Mouse (Mus musculus): ENCODE measurements around the gene Psme2b.
"Not testable (repeated sequence)": the region's sequence is repeated elsewhere in the genome, so short reads cannot be mapped to it uniquely, and the experiment has no call there.

The Psme2b gene

GRCm38 (mm10) chr11:48946090-48946489 is at the start of gene Psme2b:
Gene Psme2b (minus strand): TSS chr11:48946190.
- H3K4me1 ChIP-seq (replicated peaks; ENCODE audit: low read depth, low read length); H3K4me3 ChIP-seq (replicated peaks; ENCODE audit: low read length); H3K9me3 ChIP-seq (ENCODE audit: low read length); H3K36me3 ChIP-seq (ENCODE audit: insufficient read depth, low read length); H3K27me3 ChIP-seq (ENCODE audit: insufficient read depth, low read length): not testable (repeated sequence)

- not testable (repeated sequence) for H3K4me3 ChIP-seq (replicated peaks; ENCODE audit: low read length); H3K27me3 ChIP-seq (ENCODE audit: insufficient read depth, low read length); H3K9me3 ChIP-seq (ENCODE audit: low read length); H3K36me3 ChIP-seq (ENCODE audit: insufficient read depth, low read length)
- peaks cover 23% of the 10 kb centered on the region for H3K4me1 ChIP-seq (replicated peaks; ENCODE audit: low read depth, low read length)
Observed at GRCm38 (mm10) chr11:48994018-48994417, 48.0 kb upstream of the Psme2b start, which contains the start of gene Tgtp1. Gene Tgtp1 (minus strand): TSS chr11:48994172.

- H3K4me1 ChIP-seq (replicated peaks; ENCODE audit: low read depth, low read length), result peaks cover 23% of the 10 kb centered on the region
- H3K4me3 ChIP-seq (replicated peaks; ENCODE audit: low read length); H3K36me3 ChIP-seq (ENCODE audit: insufficient read depth, low read length); H3K27me3 ChIP-seq (ENCODE audit: insufficient read depth, low read length); H3K9me3 ChIP-seq (ENCODE audit: low read length): not testable (repeated sequence)
Observed at GRCm38 (mm10) chr11:48993296-48993695, 47.3 kb upstream of the Psme2b start.

GRCm38 (mm10) chr11:48991740-48992520 is 45.9 kb upstream of the Psme2b start, which contains the start of gene Gm12185:
Gene Gm12185 (minus strand): TSS chr11:48992226.
- not testable (repeated sequence) for H3K9me3 ChIP-seq (ENCODE audit: low read length); H3K27me3 ChIP-seq (ENCODE audit: insufficient read depth, low read length); H3K36me3 ChIP-seq (ENCODE audit: insufficient read depth, low read length); H3K4me3 ChIP-seq (replicated peaks; ENCODE audit: low read length)
- peaks cover 23% of the 10 kb centered on the region for H3K4me1 ChIP-seq (replicated peaks; ENCODE audit: low read depth, low read length)

- H3K4me1 ChIP-seq (replicated peaks; ENCODE audit: low read depth, low read length), result peaks cover 23% of the 10 kb centered on the region
- H3K4me3 ChIP-seq (replicated peaks; ENCODE audit: low read length); H3K9me3 ChIP-seq (ENCODE audit: low read length); H3K27me3 ChIP-seq (ENCODE audit: insufficient read depth, low read length); H3K36me3 ChIP-seq (ENCODE audit: insufficient read depth, low read length): not testable (repeated sequence)
Observed at GRCm38 (mm10) chr11:48989981-48990380, 44.0 kb upstream of the Psme2b start.

- H3K9me3 ChIP-seq (ENCODE audit: low read length); H3K4me3 ChIP-seq (replicated peaks; ENCODE audit: low read length); H3K27me3 ChIP-seq (ENCODE audit: insufficient read depth, low read length); H3K36me3 ChIP-seq (ENCODE audit: insufficient read depth, low read length): not testable (repeated sequence)
- H3K4me1 ChIP-seq (replicated peaks; ENCODE audit: low read depth, low read length), result peaks cover 10% of the 10 kb centered on the region
Observed at GRCm38 (mm10) chr11:48988219-48988618, 42.2 kb upstream of the Psme2b start.

- not testable (repeated sequence) for H3K27me3 ChIP-seq (ENCODE audit: insufficient read depth, low read length); H3K9me3 ChIP-seq (ENCODE audit: low read length); H3K4me1 ChIP-seq (replicated peaks; ENCODE audit: low read depth, low read length); H3K4me3 ChIP-seq (replicated peaks; ENCODE audit: low read length); H3K36me3 ChIP-seq (ENCODE audit: insufficient read depth, low read length)
Observed at GRCm38 (mm10) chr11:48982848-48983247, 36.9 kb upstream of the Psme2b start.

- H3K9me3 ChIP-seq (ENCODE audit: low read length); H3K4me1 ChIP-seq (replicated peaks; ENCODE audit: low read depth, low read length); H3K36me3 ChIP-seq (ENCODE audit: insufficient read depth, low read length); H3K27me3 ChIP-seq (ENCODE audit: insufficient read depth, low read length); H3K4me3 ChIP-seq (replicated peaks; ENCODE audit: low read length): not testable (repeated sequence)
Observed at GRCm38 (mm10) chr11:48980052-48980451, 34.1 kb upstream of the Psme2b start.

GRCm38 (mm10) chr11:48979251-48979650 is 33.3 kb upstream of the Psme2b start, which contains the start of gene 9930111J21Rik1:
Gene 9930111J21Rik1 (minus strand): TSS chr11:48979398.
- not testable (repeated sequence) for H3K36me3 ChIP-seq (ENCODE audit: insufficient read depth, low read length); H3K9me3 ChIP-seq (ENCODE audit: low read length); H3K4me3 ChIP-seq (replicated peaks; ENCODE audit: low read length); H3K27me3 ChIP-seq (ENCODE audit: insufficient read depth, low read length); H3K4me1 ChIP-seq (replicated peaks; ENCODE audit: low read depth, low read length)

GRCm38 (mm10) chr11:48978240-48978939 is 32.4 kb upstream of the Psme2b start, which contains the start of gene Olfr56:
Gene Olfr56 (plus strand): TSS chr11:48978889.
- not testable (repeated sequence) for H3K27me3 ChIP-seq (ENCODE audit: insufficient read depth, low read length); H3K4me1 ChIP-seq (replicated peaks; ENCODE audit: low read depth, low read length); H3K36me3 ChIP-seq (ENCODE audit: insufficient read depth, low read length); H3K9me3 ChIP-seq (ENCODE audit: low read length); H3K4me3 ChIP-seq (replicated peaks; ENCODE audit: low read length)

- not testable (repeated sequence) for H3K9me3 ChIP-seq (ENCODE audit: low read length); H3K36me3 ChIP-seq (ENCODE audit: insufficient read depth, low read length); H3K4me1 ChIP-seq (replicated peaks; ENCODE audit: low read depth, low read length); H3K27me3 ChIP-seq (ENCODE audit: insufficient read depth, low read length); H3K4me3 ChIP-seq (replicated peaks; ENCODE audit: low read length)
Observed at GRCm38 (mm10) chr11:48974686-48975085, 28.7 kb upstream of the Psme2b start.

GRCm38 (mm10) chr11:48939286-48939685 is 6.7 kb downstream of the Psme2b start:
- not testable (repeated sequence) for H3K9me3 ChIP-seq (ENCODE audit: low read length)

GRCm38 (mm10) chr11:48935291-48935690 is 10.7 kb downstream of the Psme2b start:
- not testable (repeated sequence) for H3K4me1 ChIP-seq (replicated peaks; ENCODE audit: low read depth, low read length); H3K4me3 ChIP-seq (replicated peaks; ENCODE audit: low read length); H3K9me3 ChIP-seq (ENCODE audit: low read length); H3K36me3 ChIP-seq (ENCODE audit: insufficient read depth, low read length); H3K27me3 ChIP-seq (ENCODE audit: insufficient read depth, low read length)

More at GRCm38 (mm10) chr11:48939286-48939685, 6.7 kb downstream of the Psme2b start:
- not testable (repeated sequence) for H3K27me3 ChIP-seq (ENCODE audit: insufficient read depth, low read length); H3K36me3 ChIP-seq (ENCODE audit: insufficient read depth, low read length); H3K4me1 ChIP-seq (replicated peaks; ENCODE audit: low read depth, low read length); H3K4me3 ChIP-seq (replicated peaks; ENCODE audit: low read length)

GRCm38 (mm10) chr11:48933923-48934322 is 12.1 kb downstream of the Psme2b start:
- not testable (repeated sequence) for H3K9me3 ChIP-seq (ENCODE audit: low read length); H3K4me3 ChIP-seq (replicated peaks; ENCODE audit: low read length); H3K4me1 ChIP-seq (replicated peaks; ENCODE audit: low read depth, low read length); H3K27me3 ChIP-seq (ENCODE audit: insufficient read depth, low read length); H3K36me3 ChIP-seq (ENCODE audit: insufficient read depth, low read length)

All from E14TG2a.4 (cell line).